Mouse (Mus musculus) limb, embryonic 11.5 days (tissue): ENCODE measurements around the gene Lhfp. TPM values are rescaled to one million over a fixed set of nuclear protein-coding genes. Genes with fewer than 3 reads are reported as not detected.

Experiments used
- ATAC-seq: fragments of 200-750 bp; cut with Nextera tagmentation; 2 replicates; pipeline ENCODE4 v1.8.0; 2017; ENCODE audit warnings: low read depth; ENCODE audit not compliant: insufficient number of reproducible peaks, low FRiP score, low TSS enrichment
- DNase-seq: peaks from one replicate; pipeline ENCODE4 v3.0.0-alpha.2; 2015; ENCODE audit warnings: low spot score
- H3K27ac ChIP-seq: fragments of 300-500 bp; sonication (generic); replicated peaks from 2 replicates; pipeline ENCODE4 v1.5.1; 2014; ENCODE audit warnings: low read depth, mild to moderate bottlenecking, low read length
- H3K27me3 ChIP-seq: fragments of 300-500 bp; sonication (generic); 2 replicates; pipeline ENCODE4 v1.6.1; 2014; ENCODE audit warnings: mild to moderate bottlenecking, low read length, mixed read lengths; ENCODE audit not compliant: control insufficient read depth, insufficient read depth
- H3K36me3 ChIP-seq: fragments of 300-500 bp; sonication (generic); 2 replicates; pipeline ENCODE4 v1.6.1; 2014; ENCODE audit warnings: mild to moderate bottlenecking, low read length, moderate library complexity, mixed read lengths; ENCODE audit not compliant: control insufficient read depth, insufficient read depth
- H3K4me1 ChIP-seq: fragments of 300-500 bp; sonication (generic); 2 replicates; pipeline ENCODE4 v1.6.1; 2014; ENCODE audit warnings: low read length, mixed read lengths; ENCODE audit not compliant: control insufficient read depth, insufficient read depth
- H3K4me2 ChIP-seq: fragments of 300-500 bp; sonication (generic); 2 replicates; pipeline ENCODE4 v1.6.1; 2014; ENCODE audit warnings: low read depth, mild to moderate bottlenecking, moderate library complexity; ENCODE audit not compliant: severe bottlenecking
- H3K4me3 ChIP-seq: fragments of 300-500 bp; sonication (generic); 2 replicates; pipeline ENCODE4 v1.5.1; 2014; ENCODE audit warnings: low read depth, low read length
- H3K9ac ChIP-seq: fragments of 300-500 bp; sonication (generic); 2 replicates; pipeline ENCODE4 v1.6.1; 2014; ENCODE audit warnings: mild to moderate bottlenecking, low read length
- H3K9me3 ChIP-seq: fragments of 300-500 bp; sonication (generic); 2 replicates; pipeline ENCODE4 v1.6.1; 2016; ENCODE audit warnings: low read length; ENCODE audit not compliant: control insufficient read depth
- WGBS: fragments of 180-500 bp; shearing (Covaris S2); extraction: QIAGEN DNeasy Blood & Tissue Kit; methylation state at CpG from one replicate; pipeline ENCODE4 v1.1.7; 2014; 5-methylcytosine and 5-hydroxymethylcytosine counted together
- polyA plus RNA-seq: library from polyadenylated mRNA; unstranded; fragments of >200 nt; fragmentation: Nextera tagmentation; extraction: Ambion mirVana; gene quantifications from 2 replicates; pipeline ENCODE4 v1.2.1, GENCODE M21; 2014

Gene Lhfp
- polyA plus RNA-seq, 1 experiment from 2014 or later = 61.0 TPM

DNA sequence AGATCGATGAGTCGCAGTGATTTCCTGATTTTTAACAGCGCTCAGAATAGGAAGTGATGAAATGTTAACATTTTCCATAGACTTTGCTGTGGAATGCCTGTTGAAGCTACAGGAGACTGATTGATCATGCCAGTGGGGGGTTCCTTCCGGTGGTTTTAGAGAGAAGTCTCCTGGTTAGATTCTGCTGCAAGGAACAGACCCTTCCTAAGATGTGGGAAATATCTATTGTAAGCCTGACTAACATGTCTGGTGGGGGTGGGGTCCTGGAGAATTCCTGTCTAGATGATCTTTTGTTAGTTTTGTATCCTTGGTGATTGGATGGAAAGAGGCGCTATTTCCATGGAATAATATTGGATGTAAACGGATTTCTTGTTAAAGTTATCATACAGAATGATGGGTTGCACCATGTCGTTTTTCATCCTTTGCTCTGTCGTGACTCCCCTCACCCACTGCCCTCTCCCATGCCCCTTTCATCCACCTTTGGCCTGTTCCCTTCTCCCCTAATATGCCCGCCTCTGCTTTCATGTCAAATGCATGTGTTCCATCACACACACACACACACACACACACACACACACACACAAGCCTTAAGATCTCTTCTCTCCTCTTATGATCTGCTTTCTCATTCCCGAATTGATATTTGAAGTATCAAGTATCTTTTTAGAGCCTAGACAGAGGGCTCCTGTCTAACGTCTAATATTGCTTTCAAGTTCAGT is 165.3 kb downstream of the Lhfp start:
- Histone ChIP-seq H3K9ac (no peak overlapping the region), H3K4me2 (no peak overlapping the region), H3K36me3 (no peaks in the 10 kb centered on the region), H3K9me3 (no peaks in the 10 kb centered on the region), H3K4me3 (no peak overlapping the region), H3K27ac (no peak overlapping the region), H3K4me1 (peaks cover 14% of the 10 kb centered on the region; the same call in 1 of the 2 replicates), H3K27me3 (no peaks in the 10 kb centered on the region)
- 74% methylated on average over 11 of the region's 11 CpGs for WGBS
- no peak for DNase-seq
- no peak for ATAC-seq

DNA sequence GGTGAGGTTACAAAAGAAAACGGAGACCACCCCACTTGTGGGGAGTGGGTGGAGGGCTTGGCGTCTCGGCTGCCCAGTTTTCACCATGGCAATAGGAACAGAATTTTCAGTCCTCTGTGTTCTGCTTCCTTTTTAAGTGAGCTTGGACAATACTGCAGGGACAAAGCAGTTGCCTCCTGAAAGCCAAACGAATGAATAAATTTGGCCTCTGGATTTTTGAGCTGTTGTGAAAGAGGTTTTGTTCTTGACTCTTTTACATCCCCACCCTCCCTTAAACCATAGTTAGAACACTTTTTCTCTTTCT is 165.8 kb downstream of the Lhfp start:
- no peaks in the 10 kb centered on the region for H3K9me3 ChIP-seq
- H3K4me1 ChIP-seq = peaks cover 11% of the 10 kb centered on the region; the same call in 1 of the 2 replicates
- WGBS = 79% methylated on average over 4 of the region's 4 CpGs
- H3K36me3 ChIP-seq = no peaks in the 10 kb centered on the region
- ATAC-seq (no peak), DNase-seq (no peak)
- no peak overlapping the region for H3K27ac ChIP-seq
- H3K4me3 ChIP-seq = no peak overlapping the region
- no peak overlapping the region for H3K4me2 ChIP-seq
- H3K27me3 ChIP-seq = no peaks in the 10 kb centered on the region
- no peak overlapping the region for H3K9ac ChIP-seq

DNA sequence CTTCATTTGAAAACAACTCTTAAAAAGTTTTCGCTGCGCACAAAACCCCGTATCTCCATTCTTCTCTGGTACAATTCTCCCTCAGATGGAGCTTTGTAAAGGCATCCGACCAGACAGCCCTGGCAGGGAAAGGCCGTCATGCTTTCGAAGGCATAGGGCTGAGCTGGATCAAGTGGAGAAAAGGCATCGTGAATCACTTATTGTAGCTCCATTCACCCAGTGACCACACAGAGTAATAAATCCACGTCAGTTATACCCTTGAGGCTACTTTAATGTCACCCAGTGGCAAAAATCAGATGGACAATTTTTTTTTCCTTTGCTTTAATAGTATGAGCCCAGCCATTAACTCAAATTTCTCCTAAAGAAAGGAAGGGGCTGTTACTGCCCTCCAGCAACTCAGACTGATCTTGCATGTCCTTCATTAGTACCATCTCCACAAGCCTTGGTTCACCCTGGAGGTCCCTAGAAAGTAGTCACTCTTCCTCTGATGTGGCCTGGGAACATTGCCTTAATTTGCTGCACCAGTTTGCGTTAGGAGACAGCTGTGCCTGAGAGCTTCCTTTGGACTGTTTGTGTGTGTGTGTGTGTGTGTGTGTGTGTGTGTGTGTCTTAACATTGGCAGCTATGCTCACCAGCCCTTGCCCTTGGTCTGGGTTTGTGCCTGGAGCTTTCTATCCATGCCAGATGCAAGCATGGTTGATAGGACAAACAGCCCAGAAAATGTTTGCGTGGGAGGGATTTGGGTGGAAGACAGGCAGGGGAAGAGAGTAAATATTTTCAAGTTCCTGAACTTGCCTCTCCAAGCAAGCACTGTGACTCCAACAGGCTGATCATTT is 169.6 kb downstream of the Lhfp start:
- ATAC-seq = no peak

DNA sequence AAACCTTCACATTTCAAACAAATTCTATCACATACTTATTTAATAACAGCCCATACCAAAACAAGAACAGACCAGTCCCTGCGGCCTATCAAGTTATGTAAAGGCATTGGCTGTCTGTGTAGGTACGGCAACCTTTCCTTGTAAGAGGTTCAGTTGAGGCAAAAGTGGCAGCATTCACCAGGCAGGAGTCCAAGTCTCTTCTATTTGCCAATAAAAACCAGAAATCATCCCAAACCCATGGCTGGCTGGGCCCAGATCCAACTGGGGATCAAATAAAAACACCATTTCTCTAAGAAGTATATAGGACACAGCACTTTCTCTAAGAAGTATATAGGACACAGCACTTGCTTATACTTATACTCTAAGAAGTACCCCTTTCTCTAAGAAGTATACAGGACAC is 171.3 kb downstream of the Lhfp start:
- H3K4me1 ChIP-seq = 0 out of 2 replicates have a peak, but pooled peaks cover 5% of the 10 kb centered on the region
- H3K36me3 ChIP-seq = no peaks in the 10 kb centered on the region
- H3K9ac ChIP-seq = no peak overlapping the region
- H3K4me2 ChIP-seq = no peak overlapping the region
- DNase-seq = no peak
- H3K9me3 ChIP-seq = no peaks in the 10 kb centered on the region
- H3K4me3 ChIP-seq = no peak overlapping the region
- 92% methylated on average over 2 of the region's 2 CpGs for WGBS
- no peak overlapping the region for H3K27ac ChIP-seq
- H3K27me3 ChIP-seq = no peaks in the 10 kb centered on the region
- ATAC-seq = no peak

More for the DNA sequence above, 169.6 kb downstream of the Lhfp start:
- H3K4me1 ChIP-seq = 0 out of 2 replicates have a peak, but pooled peaks cover 5% of the 10 kb centered on the region
- H3K27me3 ChIP-seq = no peaks in the 10 kb centered on the region
- no peak overlapping the region for H3K9ac ChIP-seq
- 63% methylated on average over 10 of the region's 10 CpGs for whole genome bisulfite sequencing
- H3K4me3 ChIP-seq = no peak overlapping the region
- H3K27ac ChIP-seq = no peak overlapping the region
- H3K4me2 ChIP-seq = no peak overlapping the region
- H3K36me3 ChIP-seq = no peaks in the 10 kb centered on the region
- H3K9me3 ChIP-seq = no peaks in the 10 kb centered on the region
- no peak for DNase-seq

DNA sequence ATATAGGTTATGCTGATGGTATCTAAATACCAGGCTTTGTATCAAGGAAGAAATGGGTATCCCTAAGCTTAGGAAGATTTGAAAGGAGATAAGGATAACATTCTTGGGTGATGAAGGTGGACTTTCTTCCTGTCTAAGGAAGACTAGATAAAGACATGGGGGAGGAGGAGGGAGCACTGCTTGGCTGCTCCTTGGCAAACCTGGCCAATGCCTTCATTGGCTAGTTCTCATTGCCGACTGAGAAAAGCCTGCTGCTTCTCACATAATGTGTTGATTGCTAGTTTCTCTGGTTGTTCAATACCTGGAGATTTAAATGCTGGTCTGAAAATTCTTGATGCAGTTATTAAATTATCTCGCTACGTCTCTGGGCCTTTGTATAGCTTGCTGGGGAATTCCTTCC is 172.0 kb downstream of the Lhfp start:
- Histone ChIP-seq H3K27ac (no peak overlapping the region), H3K4me3 (no peak overlapping the region), H3K9me3 (no peaks in the 10 kb centered on the region), H3K27me3 (no peaks in the 10 kb centered on the region), H3K36me3 (no peaks in the 10 kb centered on the region), H3K9ac (no peak overlapping the region), H3K4me2 (no peak overlapping the region), H3K4me1 (0 out of 2 replicates have a peak, but pooled peaks cover 5% of the 10 kb centered on the region)
- WGBS = 86% methylated on average over 3 of the region's 3 CpGs
- DNase-seq (no peak), ATAC-seq (no peak)

DNA sequence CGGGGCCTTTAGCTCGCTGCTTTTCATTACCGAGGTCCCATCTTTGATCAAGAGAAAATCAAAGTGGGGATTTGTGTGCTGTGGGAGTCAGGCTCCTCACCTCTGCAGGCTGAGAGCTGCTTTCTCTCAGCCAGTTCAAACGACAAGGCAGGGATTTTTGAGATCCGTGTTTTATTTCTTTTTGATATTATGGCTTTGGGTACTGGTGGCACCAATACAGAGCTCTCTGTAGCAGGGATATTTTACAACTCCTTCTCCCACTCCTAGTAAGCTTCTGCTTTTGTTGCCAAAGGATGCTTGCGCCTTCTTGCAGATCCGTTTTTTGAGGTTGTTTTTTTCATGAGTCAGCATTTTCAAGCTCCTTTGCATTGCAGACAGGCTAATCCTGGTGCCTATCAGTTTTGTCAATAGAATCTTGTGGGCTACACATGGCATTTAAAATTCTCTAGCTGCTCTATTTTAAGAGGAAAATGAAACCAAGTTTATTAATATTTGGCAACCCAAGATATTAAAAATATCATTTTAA is 172.5 kb downstream of the Lhfp start:
- Histone ChIP-seq H3K4me2 (no peak overlapping the region), H3K27ac (no peak overlapping the region), H3K9ac (no peak overlapping the region), H3K4me1 (0 out of 2 replicates have a peak, but pooled peaks cover 5% of the 10 kb centered on the region), H3K9me3 (no peaks in the 10 kb centered on the region), H3K4me3 (no peak overlapping the region), H3K27me3 (no peaks in the 10 kb centered on the region), H3K36me3 (no peaks in the 10 kb centered on the region)
- no peak for DNase-seq
- ATAC-seq = no peak
- WGBS = 57% methylated on average over 7 of the region's 7 CpGs

DNA sequence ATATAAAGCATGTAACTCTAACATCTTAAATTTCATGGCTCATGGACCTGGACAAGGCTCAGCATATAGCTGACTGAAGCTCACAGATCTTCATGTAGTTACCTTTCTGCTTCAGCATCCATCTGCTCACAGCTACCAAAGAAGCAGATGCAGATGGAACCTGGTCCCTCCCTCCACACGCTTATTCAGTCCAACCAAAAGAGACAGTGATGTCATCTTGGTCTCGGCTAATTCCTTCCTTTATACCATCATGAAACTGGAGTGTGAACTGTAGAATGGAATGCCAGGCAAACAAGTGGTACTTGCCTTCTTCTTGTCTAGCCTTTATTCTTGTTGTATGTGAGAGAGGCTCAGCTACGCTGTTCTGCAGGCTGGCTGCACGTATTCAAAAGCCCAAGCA is 173.1 kb downstream of the Lhfp start:
- ATAC-seq (no peak), DNase-seq (no peak)
- Histone ChIP-seq H3K4me1 (0 out of 2 replicates have a peak, but pooled peaks cover 4% of the 10 kb centered on the region), H3K9me3 (no peaks in the 10 kb centered on the region), H3K36me3 (no peaks in the 10 kb centered on the region), H3K9ac (no peak overlapping the region), H3K4me2 (no peak overlapping the region), H3K27ac (no peak overlapping the region), H3K4me3 (no peak overlapping the region), H3K27me3 (no peaks in the 10 kb centered on the region)
- WGBS = 88% methylated on average over 4 of the region's 4 CpGs

DNA sequence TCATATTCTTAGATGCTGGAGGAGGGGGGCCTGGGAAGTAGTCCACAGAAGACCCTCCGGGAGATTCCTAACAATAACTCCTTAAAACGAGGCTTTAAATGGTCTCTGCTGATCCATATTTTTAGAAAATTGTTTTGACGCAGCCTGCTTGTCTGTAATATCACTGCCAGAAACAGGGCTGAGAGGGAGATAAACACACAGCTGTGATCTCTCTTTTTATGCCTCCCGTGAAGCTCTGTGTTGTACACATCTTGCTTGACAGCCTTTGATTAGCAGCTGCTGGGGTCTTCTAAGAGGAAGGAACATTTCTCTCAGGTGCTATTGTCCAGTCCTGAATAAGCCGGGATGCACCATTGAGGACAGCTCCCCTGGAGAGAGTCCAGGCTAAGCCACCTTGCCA is 176.4 kb downstream of the Lhfp start:
- 83% methylated on average over 5 of the region's 5 CpGs for WGBS
- no peak overlapping the region for H3K9ac ChIP-seq
- ATAC-seq (no peak), DNase-seq (no peak)
- no peak overlapping the region for H3K4me3 ChIP-seq
- no peaks in the 10 kb centered on the region for H3K9me3 ChIP-seq
- H3K4me1 ChIP-seq = no peaks in the 10 kb centered on the region
- no peak overlapping the region for H3K27ac ChIP-seq
- H3K4me2 ChIP-seq = no peak overlapping the region
- H3K27me3 ChIP-seq = no peaks in the 10 kb centered on the region
- no peaks in the 10 kb centered on the region for H3K36me3 ChIP-seq
